Mouse (Mus musculus) ES-E14 (cell line): ENCODE data around the gene Tnnt3. TPM values are rescaled to one million over a fixed set of nuclear protein-coding genes. Genes with fewer than 3 reads are reported as not detected.

ENCODE experiments used
- DNase-seq: peaks from one replicate; pipeline ENCODE4 v3.0.0-alpha.2; 2013; ENCODE audit warnings: low read depth, low spot score
- H3K27ac ChIP-seq: 2 replicates; pipeline ENCODE4 v1.5.1; 2012; ENCODE audit warnings: low read depth, mild to moderate bottlenecking, low read length, moderate library complexity, mixed read lengths; ENCODE audit not compliant: poor library complexity, insufficient read depth, severe bottlenecking
- H3K36me3 ChIP-seq: 2 replicates; pipeline ENCODE4 v1.6.1; 2012; ENCODE audit warnings: mild to moderate bottlenecking, low read length, moderate library complexity, mixed read lengths; ENCODE audit not compliant: control insufficient read depth, poor library complexity, insufficient read depth, severe bottlenecking
- H3K4me1 ChIP-seq, 2 experiments: fragments of 150-350 bp in 1 of 2; sonication (generic) in 1 of 2; 2 replicates each; pipeline ENCODE4 v1.6.1; 2012; ENCODE audit warnings: low read length in 2 of 2, mild to moderate bottlenecking in 1 of 2, mixed read lengths in 1 of 2; ENCODE audit not compliant: control insufficient read depth in 2 of 2, insufficient read depth in 2 of 2, poor library complexity in 1 of 2
- H3K4me3 ChIP-seq, 2 experiments: fragments of 150-350 bp in 1 of 2; sonication (generic) in 1 of 2; 2 replicates each; pipeline ENCODE4 v1.5.1; 2012; ENCODE audit warnings: low read length in 2 of 2, low read depth in 1 of 2, mild to moderate bottlenecking in 1 of 2, mixed read lengths in 1 of 2; ENCODE audit not compliant: insufficient read depth in 1 of 2, poor library complexity in 1 of 2, severe bottlenecking in 1 of 2
- H3K9ac ChIP-seq: 2 replicates; pipeline ENCODE4 v1.6.1; 2012; ENCODE audit warnings: low read depth, mild to moderate bottlenecking, low read length, mixed read lengths; ENCODE audit not compliant: poor library complexity, insufficient read depth, severe bottlenecking
- H3K9me3 ChIP-seq: fragments of 150-350 bp; sonication (generic); 2 replicates; pipeline ENCODE4 v1.6.1; 2012; ENCODE audit warnings: low read depth, mild to moderate bottlenecking, low read length; ENCODE audit not compliant: control insufficient read depth, insufficient read depth
- CHD2 ChIP-seq: IDR thresholded peaks from 2 replicates; pipeline ENCODE4 v1.6.1; 2014; ENCODE audit warnings: mild to moderate bottlenecking, low read depth, low read length, inconsistent platforms
- HCFC1 ChIP-seq: IDR thresholded peaks from 2 replicates; pipeline ENCODE4 v1.6.1; 2012; ENCODE audit warnings: low read length, inconsistent platforms, borderline replicate concordance; ENCODE audit not compliant: insufficient read depth
- MAFK ChIP-seq: IDR thresholded peaks from 2 replicates; pipeline ENCODE4 v1.6.1; 2014; ENCODE audit warnings: mild to moderate bottlenecking, low read depth, low read length, inconsistent platforms; ENCODE audit not compliant: insufficient read depth
- ZC3H11A ChIP-seq: IDR thresholded peaks from 2 replicates; pipeline ENCODE4 v1.6.1; 2012; ENCODE audit warnings: low read depth, mild to moderate bottlenecking, inconsistent platforms, low read length, borderline replicate concordance
- ZNF384 ChIP-seq: IDR thresholded peaks from 2 replicates; pipeline ENCODE4 v1.6.1; 2012; ENCODE audit warnings: low read depth, low read length, inconsistent platforms
- in situ Hi-C, 2 experiments: fragments of 600-800 bp; cut with MboI; formaldehyde crosslinking; loops; one replicate each; pipeline ENCODE4 v1.15.1; 2025; ENCODE audit warnings: low sequenced_read_pairs in 2 of 2, inconsistent platforms in 1 of 2; ENCODE audit not compliant: unreplicated experiment in 2 of 2
- total RNA-seq: library from RNA; depleted of rRNA; stranded (reverse); fragments of 300-350 nt; gene quantifications from 2 replicates; pipeline ENCODE4 v1.2.3, GENCODE M21; 2012

The Tnnt3 gene
- total RNA-seq, 1 experiment = 6.4 TPM

DNA sequence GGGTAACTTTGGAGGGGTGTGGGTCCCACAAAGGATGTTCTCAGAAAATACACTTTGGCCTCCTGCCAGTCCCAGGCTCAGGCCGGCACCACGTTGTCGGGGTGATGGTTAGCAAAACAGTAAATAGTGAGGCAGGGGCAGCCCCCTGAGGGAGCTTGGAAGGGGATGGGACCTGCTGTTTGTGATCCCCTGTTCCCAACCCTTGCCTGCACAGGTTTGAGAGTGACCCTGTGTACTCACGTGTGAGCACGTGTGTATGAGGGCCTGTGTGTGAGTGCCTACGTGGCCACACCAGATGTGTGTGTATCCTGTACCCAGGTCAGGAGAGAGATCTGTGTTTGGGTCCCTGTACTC is 16.4 kb upstream of the Tnnt3 start:
- Histone ChIP-seq H3K4me1 (peaks cover 2 to 10% of the 10 kb centered on the region in 2 experiments; a peak in 2 of 4 replicates), H3K9ac (no peak overlapping the region), H3K9me3 (no peaks in the 10 kb centered on the region), H3K27ac (no peak overlapping the region), H3K36me3 (no peaks in the 10 kb centered on the region), H3K4me3 (no peak overlapping the region)
- no peak for DNase-seq
- TF ChIP-seq CHD2 (no peak), ZNF384 (no peak)
- in situ Hi-C loops = no loop called here

DNA sequence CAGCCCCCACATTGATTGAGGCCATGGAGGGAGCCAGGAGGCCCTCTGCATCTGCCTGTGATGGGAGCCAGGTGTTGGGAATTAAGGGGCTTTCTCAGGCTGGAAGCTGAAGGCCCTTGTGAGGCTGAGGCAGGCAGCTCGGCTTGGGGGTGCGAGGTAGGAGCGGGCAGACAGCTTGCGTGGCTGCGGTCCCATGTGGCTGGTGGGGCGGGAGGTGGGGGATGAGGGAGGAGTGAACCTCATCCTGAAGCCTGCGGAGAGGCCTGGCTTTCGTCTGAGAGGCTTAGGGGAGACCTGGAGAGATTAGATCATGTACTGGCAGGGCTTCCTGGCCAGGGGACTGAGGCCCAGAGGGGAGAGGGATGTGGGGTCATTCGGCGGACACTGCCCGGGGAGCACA is 15.5 kb upstream of the Tnnt3 start:
- Histone ChIP-seq H3K4me1 (peaks cover 2 to 15% of the 10 kb centered on the region in 2 experiments; a peak in 2 of 4 replicates), H3K9me3 (no peaks in the 10 kb centered on the region), H3K4me3 (no peak overlapping the region), H3K9ac (no peak overlapping the region), H3K36me3 (no peaks in the 10 kb centered on the region), H3K27ac (no peak overlapping the region)
- DNase-seq = no peak
- no peak for TF ChIP-seq MAFK
- TF ChIP-seq HCFC1 = no peak
- no peak for TF ChIP-seq CHD2
- TF ChIP-seq ZC3H11A = no peak
- TF ChIP-seq ZNF384 = no peak
- in situ Hi-C loops = no loop called here

DNA sequence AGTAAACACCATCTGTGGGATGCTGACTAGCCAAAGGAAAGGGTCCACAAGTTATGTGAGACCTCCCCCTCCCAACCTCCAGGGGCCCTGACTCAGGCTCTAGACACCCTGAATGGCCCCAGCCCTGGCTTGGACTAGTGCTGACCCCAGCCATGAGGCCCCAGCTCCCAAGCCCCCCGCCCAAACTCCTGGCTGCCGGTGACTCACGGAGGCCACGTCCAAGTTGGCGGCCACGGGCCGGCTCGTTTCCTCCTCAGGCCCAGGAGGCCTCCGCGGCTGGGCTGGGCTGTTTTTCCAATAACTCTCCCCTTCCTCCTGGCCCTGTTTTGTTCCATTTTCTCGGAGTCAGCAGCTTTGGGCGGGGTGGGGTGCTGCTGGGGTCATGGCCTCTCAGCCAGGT is 13.9 kb upstream of the Tnnt3 start:
- H3K9ac ChIP-seq = no peak overlapping the region

DNA sequence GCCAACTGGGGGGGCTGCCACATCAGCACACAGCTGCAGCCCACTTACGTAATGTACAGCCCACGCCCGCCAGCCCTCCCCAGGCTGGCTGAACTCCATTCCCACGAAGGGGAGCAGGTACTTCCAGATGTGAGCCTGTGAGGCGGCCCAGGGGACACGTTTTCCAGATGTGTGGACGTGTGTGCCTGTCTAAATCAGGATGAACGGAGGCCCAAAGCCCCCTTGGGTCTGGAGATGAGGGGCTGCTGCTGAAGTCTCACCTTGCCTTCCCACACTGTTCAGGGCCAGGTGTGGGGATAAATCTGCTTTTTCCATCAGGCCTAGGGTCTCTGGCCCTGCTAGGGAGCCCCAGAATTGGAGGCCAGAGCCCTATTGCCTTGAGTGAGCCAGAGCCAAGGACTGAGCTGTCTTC is 11.9 kb upstream of the Tnnt3 start:
- peaks cover 2 to 15% of the 10 kb centered on the region in 2 experiments; a peak in 2 of 4 replicates for H3K4me1 ChIP-seq
- in situ Hi-C loops = no loop called here
- H3K9ac ChIP-seq = no peak overlapping the region
- no peaks in the 10 kb centered on the region for H3K9me3 ChIP-seq
- H3K36me3 ChIP-seq = no peaks in the 10 kb centered on the region
- no peak overlapping the region for H3K4me3 ChIP-seq
- no peak overlapping the region for H3K27ac ChIP-seq
- DNase-seq = no peak
- TF ChIP-seq HCFC1 (no peak), MAFK (no peak), ZNF384 (no peak)

More for the DNA sequence above, 13.9 kb upstream of the Tnnt3 start:
- no peak overlapping the region for H3K4me3 ChIP-seq
- H3K4me1 ChIP-seq = peaks cover 2 to 15% of the 10 kb centered on the region in 2 experiments; a peak in 2 of 4 replicates
- in situ Hi-C loops = no loop called here
- no peaks in the 10 kb centered on the region for H3K36me3 ChIP-seq
- no peak overlapping the region for H3K27ac ChIP-seq
- H3K9me3 ChIP-seq = no peaks in the 10 kb centered on the region
- TF ChIP-seq ZC3H11A (no peak), HCFC1 (no peak), CHD2 (no peak), ZNF384 (no peak), MAFK (no peak)
- DNase-seq = no peak

DNA sequence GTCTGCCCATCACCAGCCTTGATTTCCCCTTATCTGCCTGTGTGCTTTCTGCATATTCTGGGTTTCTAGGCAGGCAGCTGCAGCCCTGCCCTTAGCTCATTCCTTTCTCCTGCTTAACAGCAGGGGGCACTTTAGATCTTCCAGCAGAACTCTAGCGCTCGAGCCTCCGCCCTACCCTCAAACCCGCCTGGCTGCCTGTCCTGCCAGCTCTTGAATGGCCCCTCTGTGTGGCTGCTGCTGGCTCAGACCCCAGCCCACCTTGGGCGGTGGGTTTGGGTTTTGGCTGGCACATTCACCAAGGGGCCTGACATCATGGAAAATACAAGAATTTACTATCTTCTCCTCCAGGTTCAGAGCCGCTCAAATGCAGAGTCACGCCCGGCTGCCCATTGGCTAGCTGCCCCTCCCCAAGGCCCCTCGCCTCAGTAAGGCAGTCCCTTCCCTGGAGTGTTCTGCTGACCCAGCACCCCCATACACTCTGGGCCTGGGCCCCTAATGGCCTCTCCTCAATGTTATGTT is 11.2 kb upstream of the Tnnt3 start:
- Histone ChIP-seq H3K9me3 (no peaks in the 10 kb centered on the region), H3K36me3 (no peaks in the 10 kb centered on the region), H3K4me1 (peaks cover 2 to 9% of the 10 kb centered on the region in 2 experiments; a peak in 2 of 4 replicates), H3K27ac (no peak overlapping the region), H3K9ac (no peak overlapping the region), H3K4me3 (no peak overlapping the region)
- no peak for TF ChIP-seq MAFK
- 0 out of 2 replicates have a peak, but pooled peaks have one; percentile 14 for TF ChIP-seq ZC3H11A
- no peak for DNase-seq
- in situ Hi-C loops = no loop called here
